Mouse (Mus musculus) left cerebral cortex, adult 18-20 months (tissue): ENCODE data around the gene Babam1. TPM values are rescaled to one million over a fixed set of nuclear protein-coding genes. Genes with fewer than 3 reads are reported as not detected.

Experiments
- DNase-seq, 2 experiments: peaks; one replicate each; pipeline ENCODE4 v3.0.0; 2021 to 2022; ENCODE audit warnings: low spot score in 2 of 2, mixed read lengths in 1 of 2
- long read RNA-seq, 2 experiments: library from polyadenylated mRNA; stranded (forward); transcript quantifications; one replicate each; pipeline ENCODE4 v2.0.0; 2021
- total RNA-seq, 2 experiments: library from RNA; stranded (reverse); gene quantifications; 2 replicates each; pipeline ENCODE4 v1.2.3; 2021

Gene Babam1
- total RNA-seq, result 100 to 1,000 TPM; 104 to 107 TPM
- long read RNA-seq, experiment 1, transcript Babam1-201 (9 exons, 1,433 nt), result major isoform, 60 of 82 reads
- long read RNA-seq, experiment 1, partial matches to known transcripts, result 12 of 82 reads
- long read RNA-seq, experiment 1, other reads (novel, unspliced or antisense), result 10 of 82 reads
- long read RNA-seq, experiment 2, transcript Babam1-201 (9 exons, 1,433 nt), result major isoform, 51 of 67 reads
- long read RNA-seq, experiment 2, partial matches to known transcripts, result 5 of 67 reads
- long read RNA-seq, experiment 2, other reads (novel, unspliced or antisense), result 11 of 67 reads

DNA sequence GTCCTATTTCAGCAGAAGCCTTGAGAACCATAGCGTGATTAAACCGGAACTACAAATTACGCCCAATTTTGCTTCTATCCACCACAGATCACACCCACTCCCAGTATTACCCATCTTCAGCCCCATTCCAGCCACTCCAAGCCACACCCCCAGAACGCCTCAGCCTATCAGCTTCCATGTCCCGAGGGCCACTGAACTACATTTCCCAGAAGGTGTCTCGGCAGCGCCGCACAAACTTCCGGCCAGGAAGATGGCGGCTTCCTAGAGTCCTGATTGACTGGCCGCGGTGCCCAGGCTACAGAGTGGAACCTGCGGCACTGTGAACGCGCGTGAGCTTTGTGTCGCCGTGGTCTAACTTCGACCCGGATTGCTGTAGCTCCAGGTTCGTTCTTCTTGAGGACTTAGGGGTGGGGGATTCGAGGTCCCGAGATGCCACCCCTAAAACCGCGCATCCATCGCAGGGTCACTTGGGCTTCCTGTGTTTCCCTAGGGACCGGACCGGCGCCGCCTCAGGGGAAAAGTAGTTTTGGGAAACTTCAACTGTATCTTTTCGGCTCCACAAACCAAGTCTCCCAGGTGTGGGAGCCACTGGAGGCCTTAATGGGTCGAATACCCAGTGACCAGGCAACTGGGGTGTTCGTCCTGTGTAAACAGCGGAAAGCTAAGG is at the start of gene Babam1:
TSS of gene Babam1 (plus strand) at position 223 of the 667 bp plus-strand sequence.
- peak; percentile 91 to 94 for DNase-seq

DNA sequence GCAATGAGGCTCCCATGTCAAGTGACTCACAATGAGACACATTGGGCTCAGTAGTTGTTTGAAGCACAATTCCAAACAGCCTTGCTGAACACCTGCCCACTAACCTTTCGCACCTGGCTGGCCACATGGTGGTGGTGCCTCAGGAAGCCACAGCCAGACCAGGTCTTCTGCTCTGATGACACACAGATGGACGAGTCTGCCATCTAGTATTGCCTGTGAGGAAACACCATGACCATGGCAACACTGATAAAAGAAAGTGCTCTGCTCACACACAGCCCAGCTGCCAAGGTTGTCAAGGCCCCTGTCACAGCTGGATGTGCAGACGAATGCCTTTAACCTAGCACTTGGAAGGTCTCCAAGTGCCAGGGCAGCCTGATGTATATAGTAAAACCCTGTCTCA is 45.5 kb upstream of the Babam1 start:
- no peak for DNase-seq

DNA sequence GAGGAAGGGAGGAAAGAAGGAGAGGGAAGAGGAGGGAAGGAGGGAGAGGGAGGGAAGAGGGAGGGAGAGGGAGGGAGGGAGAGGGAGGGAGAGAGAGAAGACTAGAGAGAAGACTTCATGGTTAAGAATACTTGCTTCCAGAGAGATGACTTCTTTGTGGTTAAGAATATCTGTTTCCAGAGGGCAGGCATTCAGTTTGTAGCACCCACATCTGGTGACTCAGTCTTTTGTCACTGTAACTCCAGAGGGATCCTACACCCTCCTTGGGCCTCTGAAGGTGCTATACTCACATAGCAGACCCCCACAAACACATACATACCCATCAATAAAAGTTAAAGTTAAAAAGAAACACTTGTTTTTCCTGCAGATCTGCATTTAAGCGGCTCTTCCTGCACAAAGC is 45.1 kb upstream of the Babam1 start:
- DNase-seq, result no peak

DNA sequence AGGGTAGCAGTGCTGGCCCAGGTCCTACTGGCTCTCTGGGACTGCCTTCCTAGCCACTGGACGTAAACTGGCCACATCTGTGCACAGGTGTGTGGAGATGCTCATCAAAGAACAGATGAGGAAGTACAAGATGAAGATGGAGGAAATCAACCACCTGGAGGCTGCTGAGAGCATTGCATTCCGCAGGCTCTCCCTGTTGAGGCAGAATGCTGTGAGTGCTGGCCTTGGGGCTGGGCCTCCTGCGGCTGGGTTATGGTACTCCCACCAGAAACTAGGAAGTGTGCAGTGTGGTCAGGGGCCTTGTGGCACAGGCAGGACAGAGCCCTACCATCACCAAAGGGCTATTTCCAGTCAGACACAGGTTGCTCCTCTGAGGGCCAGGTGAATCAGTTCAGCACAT is 38.6 kb upstream of the Babam1 start:
- no peak for DNase-seq

DNA sequence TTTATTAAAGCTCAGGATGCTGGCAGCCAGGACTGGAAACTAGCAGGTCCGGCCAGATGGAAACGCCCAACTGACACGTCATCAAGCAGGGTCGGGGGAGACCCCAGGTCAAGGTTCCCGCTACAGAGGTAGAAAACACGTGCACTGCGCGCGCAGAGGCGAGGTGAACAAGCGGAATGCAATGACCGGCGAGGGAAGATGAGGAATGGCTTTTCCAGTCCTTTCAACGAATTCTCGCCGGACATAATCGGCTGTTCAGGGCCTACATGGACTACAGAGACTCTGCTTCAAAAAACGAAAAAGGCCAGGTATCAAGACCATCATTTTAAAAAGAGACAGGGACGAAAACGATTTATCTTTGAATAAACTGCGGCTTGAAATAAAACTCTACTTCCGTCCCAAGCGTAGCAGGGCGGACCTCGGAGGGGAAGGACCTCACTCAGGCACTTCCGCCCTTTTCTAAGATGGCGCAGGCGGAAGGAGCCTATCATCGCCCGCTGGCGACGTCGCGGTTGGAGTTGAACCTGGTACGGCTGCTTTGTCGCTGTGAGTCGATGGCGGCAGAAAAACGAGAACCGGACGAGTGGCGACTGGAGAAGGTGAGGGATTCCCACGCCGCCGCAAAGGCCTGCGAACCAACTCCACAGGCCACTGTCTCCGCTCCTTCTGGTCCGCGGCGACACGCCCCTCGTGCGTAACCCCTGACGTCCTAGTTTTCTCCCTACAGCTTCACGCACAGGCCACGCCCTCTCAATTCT is 29.7 kb upstream of the Babam1 start, which contains the start of gene Use1:
TSS of gene Use1 (plus strand) at position 78 of the 758 bp plus-strand sequence.
- peak; percentile 86 to 93 for DNase-seq

DNA sequence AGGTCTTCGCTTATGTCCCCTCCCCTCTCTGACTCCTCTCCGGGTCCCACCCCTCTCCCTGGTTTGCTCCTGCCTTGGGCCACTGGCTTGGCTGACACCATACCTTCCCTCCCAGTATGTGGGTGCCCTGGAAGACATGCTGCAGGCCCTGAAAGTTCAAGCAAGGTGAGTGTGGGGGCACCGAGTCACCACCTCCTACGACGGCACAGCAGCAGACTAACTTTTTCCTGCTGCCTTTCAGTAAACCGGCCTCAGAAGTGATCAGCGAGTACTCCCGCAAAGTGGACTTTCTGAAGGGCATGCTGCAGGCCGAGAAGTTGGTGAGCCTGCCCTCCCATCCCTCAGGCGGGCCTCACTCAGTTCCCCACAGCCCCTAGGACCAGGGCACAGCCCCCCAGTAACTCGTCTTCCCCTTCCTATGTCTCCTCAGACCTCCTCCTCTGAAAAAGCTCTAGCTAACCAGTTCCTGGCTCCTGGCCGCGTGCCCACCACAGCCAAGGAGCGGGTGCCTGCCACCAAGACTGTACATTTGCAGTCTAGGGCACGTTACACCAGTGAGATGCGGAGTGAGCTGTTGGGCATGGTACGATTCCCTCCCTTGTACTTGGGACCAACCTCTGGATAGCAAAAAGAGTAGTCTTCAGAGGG is 29.0 kb upstream of the Babam1 start:
- no peak for DNase-seq

DNA sequence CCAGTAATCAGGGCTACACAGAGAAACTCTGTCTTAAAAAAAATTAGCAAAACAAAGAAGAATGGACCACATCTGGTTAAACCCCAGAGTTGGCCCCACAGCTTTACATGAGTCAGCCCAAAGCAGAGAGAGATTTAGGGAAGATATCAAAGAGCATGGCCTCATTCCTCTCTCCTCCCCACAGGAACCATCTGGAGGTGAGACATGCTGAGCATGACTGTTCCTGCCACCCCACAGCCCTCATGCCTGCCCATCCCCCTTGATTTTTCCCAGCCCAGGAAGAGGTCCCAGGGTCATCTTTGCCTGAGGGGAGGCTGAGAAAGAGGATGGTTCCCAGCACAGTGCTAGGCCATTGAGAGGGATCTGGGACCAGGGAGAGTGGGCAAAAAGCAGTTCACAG is 28.3 kb upstream of the Babam1 start:
- no peak for DNase-seq

DNA sequence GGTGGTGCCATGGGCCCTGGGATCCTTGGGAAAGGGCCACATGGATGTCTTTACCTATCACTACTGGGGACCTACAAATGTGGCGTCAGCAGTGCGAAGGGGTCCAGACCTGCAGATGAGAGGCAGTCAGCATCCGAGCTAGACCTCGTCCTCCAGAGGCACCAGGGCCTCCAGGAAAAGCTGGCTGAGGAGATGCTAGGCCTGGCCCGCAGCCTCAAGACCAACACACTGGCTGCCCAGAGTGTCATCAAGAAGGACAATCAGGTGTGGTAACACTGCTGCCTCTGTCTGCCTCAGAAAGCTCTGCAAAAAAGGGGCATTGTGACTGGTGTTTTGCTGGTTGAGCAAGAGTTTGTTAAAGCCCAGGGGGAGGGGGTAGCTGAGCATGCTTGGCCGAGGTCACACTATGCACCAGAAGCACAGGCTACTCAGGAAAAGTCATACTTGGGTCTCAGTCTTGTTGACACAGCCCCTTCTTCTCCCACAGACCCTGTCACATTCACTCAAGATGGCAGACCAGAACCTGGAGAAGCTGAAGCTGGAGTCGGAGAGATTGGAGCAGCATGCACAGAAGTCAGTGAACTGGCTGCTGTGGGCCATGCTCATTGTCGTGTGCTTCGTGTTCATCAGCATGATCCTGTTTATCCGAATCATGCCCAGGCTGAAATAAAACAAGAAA is 27.5 kb upstream of the Babam1 start:
- DNase-seq, result no peak

DNA sequence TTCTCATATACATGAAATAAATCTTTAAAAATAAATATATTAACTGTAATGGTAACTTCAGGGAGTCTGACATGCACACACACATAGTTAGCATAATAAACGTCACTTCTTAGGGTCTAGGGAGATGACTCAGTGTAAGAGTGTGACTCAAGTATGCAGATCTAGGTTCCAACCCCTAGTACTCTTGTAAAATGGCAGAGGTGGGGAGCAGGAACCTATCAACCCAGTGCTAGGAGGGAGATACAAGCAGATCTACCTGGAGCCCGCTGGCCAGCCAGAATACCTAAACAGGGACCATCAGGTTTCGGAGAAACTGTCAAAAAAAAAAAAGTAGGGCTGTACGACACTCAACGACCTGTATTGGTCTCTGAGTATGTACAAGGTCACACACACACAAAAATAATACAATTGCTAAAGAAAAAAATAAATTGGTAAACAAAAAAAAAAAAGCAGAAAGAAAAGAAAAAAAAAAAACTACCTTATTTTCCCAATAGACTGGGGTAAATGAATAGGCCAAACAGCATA is 25.9 kb upstream of the Babam1 start:
- DNase-seq, result no peak

DNA sequence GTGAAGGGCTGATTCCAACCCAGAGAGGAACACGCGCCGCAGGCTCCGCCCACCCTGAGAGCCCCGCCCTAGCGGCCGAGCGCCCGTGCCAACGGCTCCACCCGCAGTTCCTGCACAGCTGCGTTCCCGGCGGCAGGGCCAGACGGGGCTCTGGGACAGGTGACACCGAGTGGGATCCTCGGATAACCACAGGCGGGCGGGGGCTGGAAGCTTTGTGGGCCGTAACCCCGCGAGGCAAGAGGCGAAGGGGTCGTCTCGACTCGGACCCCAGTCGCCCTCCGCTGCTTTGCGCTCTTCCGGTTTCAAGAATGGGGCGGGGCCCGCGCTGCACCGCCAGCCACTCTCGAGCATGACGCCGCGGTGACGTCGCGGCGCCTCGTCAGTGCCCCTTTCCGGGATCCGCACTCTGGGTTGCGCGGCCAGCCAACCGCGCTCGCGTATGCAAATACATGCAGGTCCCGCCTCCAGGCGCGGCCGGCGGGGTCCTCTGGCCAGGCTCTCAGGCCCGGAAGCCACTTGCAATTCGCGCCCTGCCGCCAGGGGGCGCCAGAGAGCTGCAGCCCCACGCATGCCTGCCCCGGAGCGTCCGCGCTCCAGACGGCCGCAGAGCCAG is 25.3 kb upstream of the Babam1 start, which contains the start of gene Ocel1:
TSS of gene Ocel1 (plus strand) at position 63 of the 613 bp plus-strand sequence.
- DNase-seq, result peak; percentile 94 to 98

DNA sequence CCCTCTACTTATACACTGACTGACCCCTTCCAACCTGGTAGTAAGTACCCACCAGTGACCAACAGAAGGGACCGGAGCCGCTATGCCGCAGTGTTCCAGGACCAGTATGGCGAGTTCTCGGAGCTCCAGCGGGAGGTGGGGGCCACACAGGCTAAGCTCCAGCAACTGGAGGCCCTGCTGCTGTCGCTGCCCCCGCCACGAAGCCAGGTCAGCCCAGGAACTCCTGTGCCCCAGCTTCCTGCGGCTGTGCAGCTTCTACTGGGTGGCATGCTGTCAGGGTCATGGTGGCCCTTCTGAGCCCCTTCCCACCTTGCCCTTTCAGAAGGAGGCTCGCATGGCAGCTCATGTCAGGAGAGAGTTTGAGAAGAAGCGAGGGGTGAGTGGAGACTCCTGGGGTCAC is 24.2 kb upstream of the Babam1 start:
- DNase-seq, result no peak

DNA sequence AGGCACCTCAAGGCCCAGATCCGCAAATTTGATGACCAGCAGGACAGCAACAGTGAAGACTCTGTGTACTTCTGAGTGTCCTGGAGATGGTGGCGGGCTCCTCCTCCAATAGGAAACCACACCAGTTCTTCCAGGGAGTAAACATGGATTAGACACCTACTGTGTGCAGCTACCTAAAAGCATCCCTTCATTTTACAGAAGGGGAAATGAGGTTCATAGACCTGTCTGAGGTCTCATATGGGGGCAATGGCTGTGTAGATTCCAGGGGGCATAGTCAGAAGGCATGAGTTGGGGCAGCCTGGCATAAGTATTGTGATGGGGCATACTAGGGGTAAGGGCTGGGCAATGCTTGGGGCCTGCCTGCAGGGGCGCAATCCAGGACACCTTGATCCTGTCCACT is 23.7 kb upstream of the Babam1 start:
- DNase-seq, result no peak

DNA sequence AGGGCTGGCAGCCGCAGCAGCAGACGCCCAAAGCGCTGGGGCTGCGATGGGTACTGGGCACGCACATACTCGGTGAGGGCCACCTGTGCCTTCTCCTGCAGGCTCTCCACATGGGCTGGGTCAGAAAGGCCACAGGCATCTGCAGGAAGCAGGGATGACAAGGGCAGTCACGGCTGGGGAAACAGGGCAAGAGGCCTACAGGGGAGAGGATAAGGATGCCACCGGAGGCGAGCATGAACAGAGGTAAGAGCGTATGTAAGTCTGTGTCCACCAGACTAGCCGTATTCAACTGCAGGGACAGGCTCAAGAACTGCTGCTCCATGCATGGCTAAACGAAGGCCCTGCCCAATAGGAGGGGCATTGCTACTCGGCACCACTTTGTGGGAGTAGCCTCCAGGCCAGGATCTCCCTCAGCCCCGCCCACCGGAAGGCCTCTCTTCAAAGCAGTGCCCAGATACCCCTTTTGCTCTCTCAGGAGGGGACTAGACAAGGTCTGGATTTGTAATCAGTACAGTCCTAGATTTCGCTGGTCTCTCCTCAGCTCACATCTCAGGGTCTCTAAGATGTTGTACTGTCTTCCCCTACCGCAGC is 21.9 kb upstream of the Babam1 start:
- DNase-seq, result no peak

DNA sequence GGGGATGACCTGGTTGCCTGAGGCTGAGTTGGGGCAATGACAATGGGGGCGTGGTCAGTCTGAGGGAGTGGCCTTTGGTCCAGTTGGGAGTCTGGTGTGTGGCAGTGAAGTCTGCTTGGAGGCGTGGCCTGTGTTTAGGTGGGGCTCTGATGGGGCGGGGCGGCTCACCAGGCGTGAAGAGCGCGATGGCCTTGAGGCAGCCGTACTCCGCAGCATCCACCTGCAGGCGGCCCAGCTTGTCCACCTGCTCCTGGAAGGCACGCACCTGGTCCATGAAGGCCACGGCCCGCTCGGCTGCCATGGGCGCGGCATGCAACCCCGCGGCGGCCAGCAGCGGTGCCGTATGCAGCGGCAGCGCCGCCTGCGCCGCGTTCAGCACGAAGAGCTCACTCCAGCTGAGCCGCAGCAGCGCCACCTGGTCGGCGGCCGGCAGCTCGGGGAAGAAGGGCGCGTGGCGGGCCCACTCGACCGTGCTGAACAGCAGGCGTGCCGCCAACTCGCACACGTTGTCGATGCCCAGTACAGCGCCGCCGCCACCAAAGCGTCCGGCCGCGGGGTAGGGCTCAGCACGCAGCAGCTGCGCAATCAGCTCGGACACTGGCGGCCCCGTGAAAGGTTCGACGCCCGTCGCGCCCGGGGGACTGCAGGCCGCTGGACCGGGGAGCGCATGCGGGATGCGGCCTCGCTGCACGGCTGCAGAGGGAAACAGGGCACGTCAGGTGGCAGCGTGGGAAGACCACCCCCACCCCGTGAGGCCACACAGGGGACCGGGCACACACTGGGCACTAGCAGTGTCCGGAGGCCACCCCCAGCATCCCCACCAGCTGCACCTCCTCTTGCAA is 20.9 kb upstream of the Babam1 start:
- DNase-seq, result peak; percentile 65 to 80

DNA sequence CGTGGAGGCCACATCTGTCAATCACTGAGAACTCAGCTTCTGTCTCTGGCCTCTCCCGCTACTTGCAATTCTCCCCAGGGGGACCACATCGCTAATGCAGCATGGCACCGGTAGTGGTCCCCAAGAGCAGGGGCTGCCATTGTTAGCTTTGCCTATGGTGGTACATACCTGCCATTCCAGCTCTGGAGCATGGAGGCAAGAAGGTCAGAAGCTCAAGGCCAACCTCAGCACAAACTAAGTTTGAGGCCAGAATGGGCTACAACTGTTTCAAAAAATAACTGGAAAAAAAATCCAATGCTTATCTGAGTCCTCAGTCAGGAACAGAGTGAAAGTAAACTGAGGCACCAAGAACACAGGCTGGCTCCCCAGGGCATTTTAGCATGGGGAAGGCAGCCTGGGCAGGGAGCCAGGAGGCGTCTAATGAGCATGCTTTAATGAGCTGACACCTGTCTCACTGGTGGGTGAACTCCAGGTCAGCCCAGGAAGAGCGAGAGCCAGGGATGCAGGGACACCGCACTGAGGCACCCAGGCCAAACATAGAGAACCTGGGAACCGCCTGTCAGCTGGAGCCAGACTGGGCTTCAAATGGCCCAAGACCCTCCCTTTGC is 20.1 kb upstream of the Babam1 start:
- no peak for DNase-seq

DNA sequence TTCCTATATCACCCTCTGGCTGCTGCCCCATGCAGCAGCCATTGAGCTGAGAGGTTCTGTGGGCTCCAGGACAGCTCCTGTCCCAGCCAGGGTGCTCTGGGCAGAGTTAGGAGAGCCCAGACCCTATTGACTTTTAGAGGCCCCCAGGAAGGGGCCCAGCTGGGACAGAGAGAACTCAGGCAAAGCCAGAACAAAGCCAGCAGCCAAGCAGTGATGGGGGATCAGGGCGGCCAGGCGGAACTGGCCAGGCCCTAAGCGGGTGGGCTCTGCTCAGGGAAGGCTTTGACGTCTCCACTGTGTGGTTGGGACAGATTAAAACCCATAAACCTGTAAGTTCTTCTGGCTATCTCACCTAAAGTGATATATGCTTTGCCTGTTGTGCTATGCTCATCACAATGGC is 17.7 kb upstream of the Babam1 start:
- no peak for DNase-seq

DNA sequence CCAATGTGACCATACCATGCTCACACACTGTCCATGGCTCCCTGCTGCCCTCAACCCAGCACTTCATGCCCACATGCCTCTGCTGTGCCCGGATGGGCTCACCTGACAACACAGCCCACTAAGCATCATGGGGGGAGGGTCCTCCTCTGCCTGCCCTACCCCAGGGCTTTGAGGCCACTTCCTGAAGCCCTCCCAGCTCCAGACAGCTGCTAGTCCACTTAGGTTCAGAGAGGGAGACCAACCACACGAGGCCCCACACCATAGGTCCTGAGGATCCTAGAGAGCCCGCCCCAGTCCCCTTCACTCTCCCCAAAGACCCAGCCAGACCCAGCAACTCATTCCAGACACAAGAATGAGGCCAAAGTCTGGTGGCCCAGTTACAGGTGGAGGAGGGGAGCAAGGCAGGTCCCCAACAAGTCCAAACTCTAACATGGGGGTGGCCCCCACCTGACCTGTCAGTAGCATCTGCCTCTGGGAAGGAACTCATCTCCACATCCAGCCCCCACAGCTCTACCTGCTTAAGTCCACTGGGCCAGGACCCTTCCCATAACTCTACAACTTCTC is 17.1 kb upstream of the Babam1 start:
- DNase-seq, result no peak
